Mouse (Mus musculus) heart, adult 2 months (tissue): ENCODE measurements at regions not wholly inside any gene's neighbourhood (a gene's known extent, or its start where the extent isn't known, plus 50 kb on each side); places are given as distances from the start of the nearest gene placed in this dataset.
A peak's percentile ranks its signal among the peaks of the same experiment; 100 is the strongest.

Experiments used
- DNase-seq, 2 experiments: peaks; one replicate each; pipeline ENCODE4 v3.0.0; 2021
- H3K27ac ChIP-seq: fragments of 200-600 bp; 2 replicates; pipeline ENCODE4 v1.8.1; 2022
- H3K27me3 ChIP-seq: fragments of 200-500 bp; 2 replicates; pipeline ENCODE4 v1.6.1; 2012; ENCODE audit warnings: mild to moderate bottlenecking, low read length, inconsistent platforms, mixed read lengths; ENCODE audit not compliant: control insufficient read depth, insufficient read depth
- H3K36me3 ChIP-seq: fragments of 200-500 bp; 2 replicates; pipeline ENCODE4 v1.6.1; 2012; ENCODE audit warnings: low read length, inconsistent platforms; ENCODE audit not compliant: control insufficient read depth, insufficient read depth
- H3K4me1 ChIP-seq: fragments of 200-500 bp; 2 replicates; pipeline ENCODE4 v1.6.1; 2011; ENCODE audit warnings: low read length; ENCODE audit not compliant: control insufficient read depth, insufficient read depth
- H3K4me3 ChIP-seq: fragments of 200-600 bp; 2 replicates; pipeline ENCODE4 v1.8.1; 2022
- H3K79me2 ChIP-seq: fragments of 200-500 bp; replicated peaks from 2 replicates; pipeline ENCODE4 v1.6.1; 2012; ENCODE audit warnings: mild to moderate bottlenecking, inconsistent platforms, low read length, moderate library complexity, mixed read lengths; ENCODE audit not compliant: control insufficient read depth, insufficient read depth
- H3K9ac ChIP-seq: fragments of 200-500 bp; 2 replicates; pipeline ENCODE4 v1.6.1; 2012; ENCODE audit warnings: low read depth, mild to moderate bottlenecking, control low read depth, inconsistent platforms, low read length, mixed read lengths
- CTCF ChIP-seq: fragments of 200-600 bp; IDR thresholded peaks from 2 replicates; pipeline ENCODE4 v1.8.1; 2022; ENCODE audit warnings: antibody characterized with exemption, mild to moderate bottlenecking, moderate library complexity
- EP300 ChIP-seq: fragments of 200-500 bp; IDR thresholded peaks from 2 replicates; pipeline ENCODE4 v1.6.1; 2011; ENCODE audit warnings: low read depth, low read length, control low read depth; ENCODE audit not compliant: insufficient read depth
- POLR2A ChIP-seq: fragments of 200-500 bp; IDR thresholded peaks from 2 replicates; pipeline ENCODE4 v1.6.1; 2011; ENCODE audit warnings: mild to moderate bottlenecking, low read depth, low read length, control low read depth; ENCODE audit not compliant: insufficient read depth
- WGBS: fragments of 180-500 bp; shearing (Covaris S2); methylation state at CpG from one replicate; pipeline ENCODE4 v1.1.7; 2018; 5-methylcytosine and 5-hydroxymethylcytosine counted together
- intact Hi-C: fragments of 180-260 bp; cut with DNase I; formaldehyde crosslinking; loops from one replicate; pipeline ENCODE4 v1.15.1; 2025

DNA sequence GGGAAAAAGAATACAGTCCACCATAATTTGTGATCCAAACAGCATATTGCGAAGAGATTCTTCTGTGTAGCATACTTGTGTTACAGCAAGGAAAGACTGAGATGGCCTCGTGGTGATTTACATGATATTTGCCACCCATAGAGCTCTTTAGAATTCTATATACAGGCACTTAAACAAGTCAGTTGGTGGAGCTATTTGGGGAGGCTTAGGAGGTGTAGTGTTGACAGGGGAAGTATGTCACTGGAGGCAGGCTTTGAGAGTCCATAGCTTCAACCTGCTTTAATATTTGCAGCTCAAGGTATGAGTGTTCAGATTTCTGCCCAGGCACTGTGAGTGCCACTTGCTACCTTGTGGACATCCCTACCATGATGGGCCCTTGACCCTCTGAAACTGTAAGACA, 187.3 kb downstream of the Ostf1 start:
- Histone ChIP-seq H3K9ac (no peak overlapping the region), H3K4me3 (no peak overlapping the region), H3K36me3 (no peaks in the 10 kb centered on the region), H3K79me2 (no peaks in the 10 kb centered on the region), H3K27ac (no peak overlapping the region), H3K27me3 (no peaks in the 10 kb centered on the region), H3K4me1 (no peaks in the 10 kb centered on the region)
- WGBS: 66% methylated on average over 2 of the region's 2 CpGs
- no peak for DNase-seq
- intact Hi-C loops: no loop called here
- TF ChIP-seq CTCF (no peak), EP300 (no peak), POLR2A (no peak)

DNA sequence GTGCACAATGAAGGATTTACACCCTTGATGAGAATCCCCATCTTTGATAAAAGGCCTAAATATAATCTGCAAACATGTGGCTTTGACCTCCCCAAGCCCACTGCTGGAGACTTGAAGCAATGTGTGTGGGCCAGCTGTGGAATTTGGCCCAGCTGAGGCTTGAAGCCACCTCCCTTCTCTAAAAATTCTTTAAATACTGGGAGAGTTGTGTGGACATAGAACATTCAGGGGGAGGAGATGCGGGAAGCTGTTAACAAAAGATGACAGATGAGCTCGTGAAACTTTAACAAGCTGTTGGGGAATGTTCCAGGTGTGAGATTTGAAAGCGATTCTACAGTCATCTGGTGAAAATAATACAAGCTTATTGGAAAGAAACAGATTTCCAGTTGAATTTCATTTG, 195.3 kb downstream of the Ostf1 start:
- Histone ChIP-seq H3K9ac (no peak overlapping the region), H3K4me1 (no peaks in the 10 kb centered on the region), H3K36me3 (no peaks in the 10 kb centered on the region), H3K27me3 (no peaks in the 10 kb centered on the region), H3K79me2 (no peaks in the 10 kb centered on the region), H3K4me3 (no peak overlapping the region), H3K27ac (no peak overlapping the region)
- TF ChIP-seq EP300 (no peak), POLR2A (no peak), CTCF (no peak)
- WGBS: 57% methylated on average over 3 of the region's 3 CpGs
- intact Hi-C loops: no loop called here
- DNase-seq: no peak

DNA sequence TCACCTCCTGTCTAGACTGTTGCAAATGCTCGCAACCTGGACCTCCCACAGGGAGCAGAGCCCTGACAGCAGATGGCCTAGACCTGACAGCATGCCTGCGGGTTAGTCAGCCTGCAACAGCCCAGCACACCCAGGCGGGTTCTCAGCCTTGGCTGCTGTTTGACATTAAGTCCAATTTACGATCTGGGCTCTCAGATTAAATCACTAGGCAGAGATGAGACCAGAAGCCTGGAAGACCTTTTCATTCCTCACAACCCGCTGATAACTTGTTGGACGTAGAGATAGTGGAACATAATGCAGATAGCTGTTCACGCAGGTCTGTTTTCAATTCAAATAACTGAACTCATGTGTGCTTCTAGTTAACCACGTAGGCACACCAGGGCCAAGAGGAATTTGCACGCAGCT, 211.2 kb downstream of the Ostf1 start:
- WGBS: 51% methylated on average over 9 of the region's 9 CpGs

DNA sequence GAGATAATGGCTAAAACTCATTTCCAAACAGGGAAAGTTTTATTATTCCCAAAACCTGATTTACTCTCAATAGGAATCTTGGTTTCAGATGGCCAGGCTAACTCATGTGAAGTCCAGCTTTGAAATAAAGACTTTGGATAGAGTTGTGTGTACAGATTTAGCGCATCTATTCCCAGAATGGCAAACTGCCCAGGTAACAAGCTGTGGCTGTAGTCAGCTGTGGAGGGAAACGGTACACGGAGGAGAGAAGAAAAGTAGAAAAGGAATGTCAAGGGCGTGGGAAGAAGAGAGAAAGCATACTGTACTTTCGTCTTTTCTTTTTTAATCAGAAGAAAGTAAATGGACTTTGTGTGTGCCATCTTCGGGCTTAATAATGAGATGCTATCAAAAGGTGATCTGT, 213.1 kb downstream of the Ostf1 start:
- TF ChIP-seq EP300: no peak
- TF ChIP-seq CTCF: no peak
- TF ChIP-seq POLR2A: no peak
- Histone ChIP-seq H3K4me1 (no peaks in the 10 kb centered on the region), H3K27me3 (no peaks in the 10 kb centered on the region), H3K9ac (no peak overlapping the region), H3K36me3 (no peaks in the 10 kb centered on the region), H3K4me3 (no peak overlapping the region), H3K79me2 (no peaks in the 10 kb centered on the region), H3K27ac (no peak overlapping the region)
- intact Hi-C loops: no loop called here
- WGBS: 61% methylated on average over 6 of the region's 6 CpGs
- DNase-seq: peak in 1 of 2 experiments; percentile 10

More for the DNA sequence above, 211.2 kb downstream of the Ostf1 start:
- Histone ChIP-seq H3K79me2 (no peaks in the 10 kb centered on the region), H3K4me3 (no peak overlapping the region), H3K27me3 (no peaks in the 10 kb centered on the region), H3K36me3 (no peaks in the 10 kb centered on the region), H3K27ac (no peak overlapping the region), H3K9ac (no peak overlapping the region), H3K4me1 (no peaks in the 10 kb centered on the region)
- TF ChIP-seq EP300 (no peak), POLR2A (no peak), CTCF (no peak)
- peak in 1 of 2 experiments; percentile 6 for DNase-seq
- intact Hi-C loops: no loop called here

DNA sequence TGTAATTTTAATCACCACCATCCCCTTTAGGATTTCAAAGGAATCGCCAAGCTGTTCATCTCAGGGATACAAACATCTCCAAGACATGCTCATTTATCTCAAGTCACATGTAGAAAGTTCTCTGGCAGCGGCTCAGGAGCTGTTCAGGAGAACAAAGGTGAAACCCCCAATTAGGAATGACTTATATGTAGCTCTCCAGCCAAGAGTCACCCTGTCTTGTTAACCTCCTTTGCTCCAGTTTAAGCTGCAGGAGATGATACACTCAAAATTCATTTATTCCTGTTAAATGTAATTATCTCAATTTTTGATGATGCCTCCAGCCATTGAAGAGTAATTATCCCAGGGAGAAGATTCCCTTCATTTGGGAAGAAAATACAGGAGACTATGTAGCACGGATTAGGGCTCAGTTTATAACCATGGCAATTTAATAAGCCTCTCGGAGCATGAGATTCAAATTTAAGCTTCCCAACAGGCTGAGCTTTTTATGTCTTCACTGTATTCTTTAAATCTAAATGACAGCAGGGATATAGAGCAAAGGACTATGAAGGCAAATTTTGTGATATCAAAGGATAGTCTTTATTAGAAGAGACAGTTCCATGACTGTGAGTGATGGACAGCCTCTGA, 254.0 kb downstream of the Ostf1 start:
- TF ChIP-seq EP300 (no peak), POLR2A (no peak), CTCF (no peak)
- H3K4me1 ChIP-seq: no peaks in the 10 kb centered on the region

DNA sequence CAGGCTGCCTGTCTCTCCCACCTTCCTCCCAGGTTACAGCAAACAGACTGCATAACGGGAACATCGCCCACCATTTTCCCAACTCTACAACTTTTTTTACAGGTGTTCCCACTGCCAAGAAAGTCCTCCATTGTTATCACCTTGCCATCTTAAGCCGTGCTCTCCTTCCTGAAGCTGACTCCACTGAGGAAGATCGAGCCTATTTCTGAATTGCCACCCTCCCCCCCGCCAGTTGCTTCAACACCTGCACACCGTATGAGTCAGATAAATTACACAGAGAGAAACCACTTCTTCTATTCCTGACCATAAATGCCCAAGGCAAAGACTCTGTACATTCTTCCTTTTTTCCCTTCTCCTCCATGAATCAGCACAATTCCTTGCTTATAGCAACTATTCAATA, 263.0 kb downstream of the Ostf1 start:
- no peak for DNase-seq
- TF ChIP-seq POLR2A (no peak), CTCF (no peak), EP300 (no peak)
- Histone ChIP-seq H3K9ac (no peak overlapping the region), H3K36me3 (no peaks in the 10 kb centered on the region), H3K4me3 (no peak overlapping the region), H3K27me3 (no peaks in the 10 kb centered on the region), H3K4me1 (no peaks in the 10 kb centered on the region), H3K27ac (no peak overlapping the region), H3K79me2 (no peaks in the 10 kb centered on the region)
- intact Hi-C loops: no loop called here
- 85% methylated on average over 6 of the region's 6 CpGs for WGBS

More for the DNA sequence above, 254.0 kb downstream of the Ostf1 start:
- WGBS: 78% methylated on average over 4 of the region's 4 CpGs
- intact Hi-C loops: no loop called here
- no peaks in the 10 kb centered on the region for H3K36me3 ChIP-seq
- no peaks in the 10 kb centered on the region for H3K79me2 ChIP-seq
- no peak overlapping the region for H3K9ac ChIP-seq
- no peak for DNase-seq
- H3K4me3 ChIP-seq: no peak overlapping the region
- H3K27me3 ChIP-seq: no peaks in the 10 kb centered on the region
- H3K27ac ChIP-seq: no peak overlapping the region
